Mouse (Mus musculus) naive thymus-derived CD4-positive, alpha-beta T cell, adult 2 months (primary cell): ENCODE measurements at regions not wholly inside any gene's neighbourhood (a gene's known extent, or its start where the extent isn't known, plus 50 kb on each side); places are given as distances from the start of the nearest gene placed in this dataset.

Experiments used
- DNase-seq: peaks from one replicate; pipeline ENCODE4 v3.0.0-alpha.2; 2011; ENCODE audit warnings: low read depth

DNA sequence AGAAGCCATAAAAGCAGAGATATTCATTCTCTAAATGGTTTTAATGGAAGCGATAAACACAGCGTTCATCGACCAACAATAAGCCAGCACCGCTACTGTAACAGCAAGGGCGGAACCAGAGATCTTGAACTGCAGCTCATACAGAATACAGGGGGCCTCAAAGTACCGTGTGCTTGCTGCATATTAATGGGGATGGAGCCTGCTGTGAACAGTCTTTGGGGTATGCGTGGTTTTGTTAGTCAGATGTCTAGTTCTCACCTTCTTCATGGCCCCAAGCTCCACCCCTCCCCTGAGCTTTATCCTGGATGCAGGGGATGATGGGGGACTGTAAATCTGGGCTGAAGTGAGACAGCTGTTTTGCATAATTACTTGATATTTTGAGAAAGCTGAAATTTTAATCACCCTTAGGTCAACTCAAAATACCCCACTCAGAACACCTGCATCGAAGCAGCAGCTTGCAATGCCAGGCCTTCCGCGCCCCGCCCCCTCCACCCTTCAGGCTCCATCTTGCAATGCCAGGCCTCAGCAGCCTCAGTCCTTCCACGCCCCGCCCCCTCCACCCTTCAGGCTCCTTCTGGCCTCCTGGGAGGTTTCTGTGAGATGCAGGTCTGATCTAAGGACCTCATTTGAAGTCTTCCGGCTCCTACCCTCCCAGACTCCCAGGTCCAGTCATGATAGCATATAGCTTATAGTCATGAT is 73.5 kb upstream of the Tspan5 start:
- no peak for DNase-seq

- DNase-seq = no peak
Observed at GRCm38 (mm10) chr3:138675881-138676280, 66.1 kb upstream of the Tspan5 start.

- DNase-seq = no peak
Observed at GRCm38 (mm10) chr3:138678351-138678750, 63.6 kb upstream of the Tspan5 start.

DNA sequence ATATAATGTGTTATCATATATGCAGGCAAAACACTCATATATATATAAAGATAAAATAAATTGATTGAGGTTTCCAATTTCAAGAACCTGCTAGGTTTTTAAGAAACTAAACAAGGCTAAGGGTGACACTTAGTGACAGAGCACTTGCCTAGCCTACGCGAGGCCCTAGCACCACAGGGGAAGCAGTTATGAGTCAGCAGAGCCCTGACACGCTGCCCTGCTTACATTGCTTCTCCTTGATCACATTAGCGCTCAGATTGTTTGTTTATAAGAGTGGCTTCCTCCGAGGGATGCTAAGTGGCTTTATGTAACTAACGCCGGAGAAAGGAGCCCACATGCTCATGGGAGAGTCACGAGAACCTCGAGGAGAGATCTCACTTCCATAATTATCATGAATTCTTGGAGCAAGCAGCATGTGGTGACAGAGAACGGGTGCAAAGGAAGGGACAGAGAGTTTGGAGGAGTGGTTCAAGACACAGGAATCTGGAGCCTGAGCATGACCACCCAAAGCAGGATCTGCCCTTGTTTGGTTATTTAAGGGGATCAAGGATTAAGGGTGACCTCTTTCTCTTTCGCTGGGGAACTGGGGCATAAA is 55.3 kb upstream of the Tspan5 start:
- no peak for DNase-seq

- no peak for DNase-seq
Observed at GRCm38 (mm10) chr3:138688606-138689005, 53.4 kb upstream of the Tspan5 start.
